Mouse (Mus musculus): ENCODE measurements at regions not wholly inside any gene's neighbourhood (a gene's known extent, or its start where the extent isn't known, plus 50 kb on each side); places are given as distances from the start of the nearest gene placed in this dataset.
A peak's percentile ranks its signal among the peaks of the same experiment; 100 is the strongest.
"Not testable (repeated sequence)": the region's sequence is repeated elsewhere in the genome, so short reads cannot be mapped to it uniquely, and the experiment has no call there.

GRCm38 (mm10) chr2:108796816-108797581 lies 483.5 kb upstream of the Kif18a start:
- TF ChIP-seq CTCF (IDR thresholded peaks at IDR 0.05; ENCODE audit: borderline replicate concordance, insufficient read depth, low read length) (no peak), POLR2A (IDR thresholded peaks at IDR 0.05; ENCODE audit: low read depth, low read length) (no peak)
- Histone ChIP-seq H3K27ac (ENCODE audit: insufficient read depth, low read length) (no peak overlapping the region), H3K4me3 (ENCODE audit: insufficient read depth, low read length) (no peak overlapping the region), H3K4me1 (ENCODE audit: control insufficient read depth, insufficient read depth, low read length) (no peaks in the 10 kb centered on the region)

GRCm38 (mm10) chr2:108812367-108812766 lies 468.2 kb upstream of the Kif18a start:
- H3K4me1 ChIP-seq (ENCODE audit: control insufficient read depth, insufficient read depth, low read length) = no peaks in the 10 kb centered on the region
- TF ChIP-seq CTCF (IDR thresholded peaks at IDR 0.05; ENCODE audit: borderline replicate concordance, insufficient read depth, low read length) (no peak), POLR2A (IDR thresholded peaks at IDR 0.05; ENCODE audit: low read depth, low read length) (no peak)
- H3K4me3 ChIP-seq (ENCODE audit: insufficient read depth, low read length) = no peak overlapping the region
- no peak overlapping the region for H3K27ac ChIP-seq (ENCODE audit: insufficient read depth, low read length)

GRCm38 (mm10) chr2:108813040-108813566 lies 467.4 kb upstream of the Kif18a start:
- no peak for TF ChIP-seq CTCF (IDR thresholded peaks at IDR 0.05; ENCODE audit: borderline replicate concordance, insufficient read depth, low read length)
- no peak for TF ChIP-seq POLR2A (IDR thresholded peaks at IDR 0.05; ENCODE audit: low read depth, low read length)
- no peak overlapping the region for H3K4me3 ChIP-seq (ENCODE audit: insufficient read depth, low read length)
- no peaks in the 10 kb centered on the region for H3K4me1 ChIP-seq (ENCODE audit: control insufficient read depth, insufficient read depth, low read length)
- no peak overlapping the region for H3K27ac ChIP-seq (ENCODE audit: insufficient read depth, low read length)

GRCm38 (mm10) chr2:108816579-108816978 lies 464.0 kb upstream of the Kif18a start:
- Histone ChIP-seq H3K27ac (ENCODE audit: insufficient read depth, low read length) (no peak overlapping the region), H3K4me1 (ENCODE audit: control insufficient read depth, insufficient read depth, low read length) (no peaks in the 10 kb centered on the region)

GRCm38 (mm10) chr2:108824025-108824424 lies 456.5 kb upstream of the Kif18a start:
- Histone ChIP-seq H3K4me1 (ENCODE audit: control insufficient read depth, insufficient read depth, low read length) (peaks cover 2% of the 10 kb centered on the region; the same call in 1 of the 2 replicates), H3K27ac (ENCODE audit: insufficient read depth, low read length) (no peak overlapping the region), H3K4me3 (ENCODE audit: insufficient read depth, low read length) (no peak overlapping the region)
- no peak for TF ChIP-seq POLR2A (IDR thresholded peaks at IDR 0.05; ENCODE audit: low read depth, low read length)
- TF ChIP-seq CTCF (IDR thresholded peaks at IDR 0.05; ENCODE audit: borderline replicate concordance, insufficient read depth, low read length) = no peak

More at GRCm38 (mm10) chr2:108816579-108816978, 464.0 kb upstream of the Kif18a start:
- TF ChIP-seq POLR2A (IDR thresholded peaks at IDR 0.05; ENCODE audit: low read depth, low read length) (no peak), CTCF (IDR thresholded peaks at IDR 0.05; ENCODE audit: borderline replicate concordance, insufficient read depth, low read length) (no peak)
- no peak overlapping the region for H3K4me3 ChIP-seq (ENCODE audit: insufficient read depth, low read length)

- TF ChIP-seq POLR2A (IDR thresholded peaks at IDR 0.05; ENCODE audit: low read depth, low read length) (no peak), CTCF (IDR thresholded peaks at IDR 0.05; ENCODE audit: borderline replicate concordance, insufficient read depth, low read length) (no peak)
Observed at GRCm38 (mm10) chr2:108825981-108826380, 454.6 kb upstream of the Kif18a start.

GRCm38 (mm10) chr2:108827106-108827838 lies 453.3 kb upstream of the Kif18a start:
- peak overlapping the region; percentile 76 for H3K27ac ChIP-seq (ENCODE audit: insufficient read depth, low read length)
- H3K4me3 ChIP-seq (ENCODE audit: insufficient read depth, low read length) = no peak overlapping the region
- TF ChIP-seq CTCF (IDR thresholded peaks at IDR 0.05; ENCODE audit: borderline replicate concordance, insufficient read depth, low read length) (no peak), POLR2A (IDR thresholded peaks at IDR 0.05; ENCODE audit: low read depth, low read length) (no peak)
- peaks cover 2% of the 10 kb centered on the region; the same call in 1 of the 2 replicates for H3K4me1 ChIP-seq (ENCODE audit: control insufficient read depth, insufficient read depth, low read length)

More at GRCm38 (mm10) chr2:108825981-108826380, 454.6 kb upstream of the Kif18a start:
- peaks cover 2% of the 10 kb centered on the region; the same call in 1 of the 2 replicates for H3K4me1 ChIP-seq (ENCODE audit: control insufficient read depth, insufficient read depth, low read length)
- peak overlapping the region; percentile 76 for H3K27ac ChIP-seq (ENCODE audit: insufficient read depth, low read length)
- H3K4me3 ChIP-seq (ENCODE audit: insufficient read depth, low read length) = no peak overlapping the region

- TF ChIP-seq CTCF (IDR thresholded peaks at IDR 0.05; ENCODE audit: borderline replicate concordance, insufficient read depth, low read length) (no peak), POLR2A (IDR thresholded peaks at IDR 0.05; ENCODE audit: low read depth, low read length) (no peak)
- peaks cover 2% of the 10 kb centered on the region; the same call in 1 of the 2 replicates for H3K4me1 ChIP-seq (ENCODE audit: control insufficient read depth, insufficient read depth, low read length)
- no peak overlapping the region for H3K4me3 ChIP-seq (ENCODE audit: insufficient read depth, low read length)
- peak overlapping the region; percentile 76 for H3K27ac ChIP-seq (ENCODE audit: insufficient read depth, low read length)
Observed at GRCm38 (mm10) chr2:108827974-108828700, 452.4 kb upstream of the Kif18a start.

- not testable (repeated sequence) for H3K4me3 ChIP-seq (ENCODE audit: insufficient read depth, low read length); H3K4me1 ChIP-seq (ENCODE audit: control insufficient read depth, insufficient read depth, low read length); H3K27ac ChIP-seq (ENCODE audit: insufficient read depth, low read length)
Observed at GRCm38 (mm10) chr2:108843855-108844254, 436.7 kb upstream of the Kif18a start.

Data from embryonic fibroblast, embryonic 13.5 days (primary cell).